Mouse (Mus musculus): Measurements from ENCODE around the gene H2-Eb1.
"Not testable (repeated sequence)": the region's sequence is repeated elsewhere in the genome, so short reads cannot be mapped to it uniquely, and the experiment has no call there.

H2-Eb1 gene

DNA sequence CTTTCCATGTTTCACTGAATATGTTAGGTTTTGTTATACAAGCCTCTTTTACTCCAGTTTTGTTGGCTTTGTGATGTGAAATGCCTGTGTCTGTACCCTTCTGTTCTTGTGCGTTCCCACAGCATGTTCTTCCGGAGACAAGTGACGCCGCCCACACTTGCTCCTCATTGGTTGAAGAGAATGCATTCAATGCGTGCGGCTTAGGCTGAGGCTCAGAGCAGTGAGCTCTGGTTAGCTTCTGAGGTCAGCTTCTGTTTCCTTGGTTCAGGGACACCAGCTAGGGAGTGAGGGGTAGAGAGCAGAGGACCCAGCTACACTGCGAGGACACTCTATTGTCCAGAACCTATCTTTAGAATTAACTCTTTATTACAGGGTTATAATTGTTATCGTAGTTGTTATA lies 14.1 kb upstream of the H2-Eb1 start:
- DNase-seq (ENCODE audit: low read depth): peak; percentile 92

- no peak for DNase-seq (ENCODE audit: low read depth)
These were observed 13.1 kb upstream of the H2-Eb1 start for GRCm38 (mm10) chr17:34292570-34292969.

- peak; percentile 37 for DNase-seq (ENCODE audit: low read depth)
These were observed 12.1 kb upstream of the H2-Eb1 start for GRCm38 (mm10) chr17:34293533-34293932.

DNA sequence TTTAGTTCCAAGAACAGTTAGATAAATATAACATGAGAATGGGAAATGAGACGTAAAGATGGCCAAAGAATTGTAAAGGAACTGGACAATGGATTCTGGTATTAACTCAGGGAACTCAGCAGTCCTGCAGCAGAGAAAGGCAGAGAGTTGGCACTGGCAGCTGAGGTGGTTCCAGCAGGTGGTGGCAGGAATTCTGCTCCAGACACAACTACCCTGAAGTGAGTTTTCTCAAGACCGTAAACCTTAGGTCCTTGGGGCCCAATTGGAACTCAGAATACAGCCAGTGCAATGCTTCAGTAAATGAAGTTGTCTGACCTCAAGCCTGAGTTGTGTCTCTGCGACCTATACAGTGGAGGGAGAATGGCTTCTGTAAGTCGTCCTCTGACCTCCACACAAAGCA lies 11.4 kb upstream of the H2-Eb1 start:
- DNase-seq (ENCODE audit: low read depth): no peak

DNA sequence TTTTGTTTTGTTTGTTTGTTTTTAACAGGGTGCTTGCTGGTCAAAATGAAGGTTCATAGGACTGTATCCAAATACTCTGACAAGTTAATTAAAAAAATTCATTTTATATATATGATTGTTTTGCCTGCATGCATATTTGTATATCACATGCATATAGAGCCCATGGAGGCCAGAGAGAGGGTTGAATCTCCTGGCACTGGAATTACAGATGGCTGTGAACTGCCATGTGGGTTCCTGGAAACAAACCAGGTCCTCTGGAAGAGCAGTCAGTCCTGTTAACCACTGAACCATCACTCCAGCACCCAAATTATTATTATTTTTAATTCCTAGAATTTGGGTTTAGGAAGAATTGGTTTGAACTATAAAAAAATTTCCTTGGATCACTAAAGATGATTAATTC lies 10.4 kb upstream of the H2-Eb1 start:
- no peak for DNase-seq (ENCODE audit: low read depth)

- DNase-seq (ENCODE audit: low read depth): peak; percentile 88
These were observed 9.5 kb upstream of the H2-Eb1 start for GRCm38 (mm10) chr17:34295891-34296794.

- DNase-seq (ENCODE audit: low read depth): no peak
These were observed 6.3 kb upstream of the H2-Eb1 start for GRCm38 (mm10) chr17:34299356-34299755.

GRCm38 (mm10) chr17:34300071-34300470 lies 5.6 kb upstream of the H2-Eb1 start:
- no peak for DNase-seq (ENCODE audit: low read depth)

DNA sequence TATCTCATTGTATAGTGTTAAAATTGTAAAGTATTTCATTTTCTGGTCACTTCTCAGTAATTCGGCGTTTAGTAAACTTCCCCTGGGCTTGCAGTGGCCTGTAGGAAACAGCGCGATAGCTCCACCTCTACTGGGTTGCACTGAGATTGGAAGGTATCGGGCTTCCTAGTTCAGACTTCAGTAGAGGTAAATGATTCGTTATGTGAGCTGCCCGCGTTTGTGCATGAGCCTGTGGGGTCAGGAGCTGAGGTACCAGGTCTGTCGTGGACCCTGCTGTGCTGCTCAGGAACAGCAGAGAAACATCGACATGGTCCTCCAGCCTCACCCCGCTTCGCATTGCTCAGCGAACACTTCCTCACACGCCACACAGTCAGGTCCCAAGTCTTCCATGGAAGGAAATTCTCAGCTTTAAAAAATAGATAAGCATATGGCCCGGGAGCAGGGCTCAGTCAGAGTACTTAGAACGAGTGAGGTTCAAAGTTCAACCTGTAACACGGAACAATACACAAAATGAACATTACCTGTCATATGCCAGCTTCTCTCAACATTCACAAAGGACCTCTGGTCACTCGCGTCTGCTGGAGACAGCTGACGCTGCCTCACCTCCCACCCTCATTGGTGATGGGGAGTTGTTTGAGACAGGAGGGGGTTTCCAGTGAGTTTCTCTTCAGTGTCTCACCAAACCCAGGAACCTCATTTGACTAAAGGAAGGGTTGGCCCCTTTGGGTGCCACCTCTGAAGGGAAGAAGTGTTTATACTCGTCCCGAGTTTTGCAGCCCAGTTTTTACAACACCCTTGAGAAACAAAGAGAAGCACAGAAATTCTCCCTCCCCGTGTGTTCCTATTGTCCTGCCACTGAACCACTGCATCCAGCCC lies 4.7 kb upstream of the H2-Eb1 start:
- DNase-seq (ENCODE audit: low read depth): no peak

DNA sequence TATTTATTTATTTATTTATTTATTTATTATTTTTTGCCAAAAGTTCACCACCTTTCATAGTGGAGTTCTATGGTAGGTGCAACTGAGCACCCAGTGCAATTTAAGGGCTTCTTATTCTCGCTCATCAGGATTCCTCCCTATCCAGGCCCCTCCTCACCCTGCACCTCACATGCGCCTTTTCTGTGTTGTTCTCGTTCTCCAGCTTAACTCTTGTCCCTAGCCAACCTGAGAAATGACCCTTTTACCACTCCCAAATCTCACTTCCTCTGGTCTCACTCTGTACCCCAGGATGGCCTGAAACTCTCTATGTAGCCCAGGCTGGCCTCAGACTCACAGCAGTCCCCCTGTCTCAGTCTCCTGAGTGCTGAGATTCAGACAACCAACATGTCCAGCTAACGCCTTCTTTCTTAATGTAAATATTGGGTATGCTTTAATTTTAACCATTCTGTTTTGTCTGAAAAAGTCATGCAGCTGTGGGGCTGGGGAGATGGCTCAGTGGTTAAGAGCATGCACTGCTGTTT lies 3.9 kb upstream of the H2-Eb1 start:
- no peak for DNase-seq (ENCODE audit: low read depth)

- no peak for DNase-seq (ENCODE audit: low read depth)
These were observed 1.9 kb upstream of the H2-Eb1 start for GRCm38 (mm10) chr17:34303789-34304188.

GRCm38 (mm10) chr17:34304751-34305150 lies 916 bp upstream of the H2-Eb1 start:
- DNase-seq (ENCODE audit: low read depth): peak; percentile 89

- no peak for DNase-seq (ENCODE audit: low read depth)
These were observed 740 bp downstream of the H2-Eb1 start for GRCm38 (mm10) chr17:34306407-34306806.

- DNase-seq (ENCODE audit: low read depth): no peak
These were observed 1.5 kb downstream of the H2-Eb1 start for GRCm38 (mm10) chr17:34307216-34307615.

DNA sequence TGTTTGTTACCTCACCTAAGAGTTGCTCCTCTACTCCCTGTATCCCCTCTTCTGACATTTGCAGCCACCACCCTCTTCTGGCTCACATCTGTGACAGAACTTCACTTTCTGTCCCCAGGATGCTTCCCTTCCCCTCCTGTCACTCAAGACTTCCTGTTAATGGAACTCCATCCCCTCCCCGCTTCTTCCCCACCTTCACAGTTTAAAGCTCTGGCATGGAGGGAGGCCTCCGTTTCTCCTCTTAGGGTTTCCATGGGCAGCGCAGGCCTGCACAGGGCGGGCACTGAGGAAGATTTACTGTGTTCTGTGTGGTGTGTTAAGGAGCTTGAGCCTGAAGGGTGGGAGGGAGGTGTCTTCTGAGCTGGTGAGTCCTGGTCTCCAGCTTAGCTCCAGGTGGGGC lies 2.5 kb downstream of the H2-Eb1 start:
- DNase-seq (ENCODE audit: low read depth): no peak

GRCm38 (mm10) chr17:34309225-34309624 lies 3.6 kb downstream of the H2-Eb1 start:
- DNase-seq (ENCODE audit: low read depth): no peak

- DNase-seq (ENCODE audit: low read depth): peak; percentile 74
These were observed 4.2 kb downstream of the H2-Eb1 start for GRCm38 (mm10) chr17:34309683-34310385.

DNA sequence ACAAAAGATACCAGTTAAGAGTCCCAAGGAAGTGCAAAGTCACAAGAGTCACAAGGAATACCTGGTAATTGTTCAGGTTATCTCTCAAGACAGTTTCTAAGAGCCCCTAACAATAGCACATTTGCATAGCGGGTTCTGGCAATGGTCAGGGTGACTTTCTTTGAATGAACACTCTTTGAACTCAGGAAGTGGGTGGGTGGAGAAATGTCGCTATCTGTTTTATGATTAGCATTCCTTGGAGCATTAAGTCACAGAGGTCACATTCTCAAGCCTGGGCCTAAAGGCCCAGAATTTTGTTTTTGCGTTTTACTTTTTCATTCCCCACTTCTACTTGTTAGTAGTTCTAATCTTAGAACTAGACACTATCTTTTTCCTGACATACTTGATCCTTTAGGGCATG lies 4.9 kb downstream of the H2-Eb1 start:
- DNase-seq (ENCODE audit: low read depth): not testable (repeated sequence)

DNA sequence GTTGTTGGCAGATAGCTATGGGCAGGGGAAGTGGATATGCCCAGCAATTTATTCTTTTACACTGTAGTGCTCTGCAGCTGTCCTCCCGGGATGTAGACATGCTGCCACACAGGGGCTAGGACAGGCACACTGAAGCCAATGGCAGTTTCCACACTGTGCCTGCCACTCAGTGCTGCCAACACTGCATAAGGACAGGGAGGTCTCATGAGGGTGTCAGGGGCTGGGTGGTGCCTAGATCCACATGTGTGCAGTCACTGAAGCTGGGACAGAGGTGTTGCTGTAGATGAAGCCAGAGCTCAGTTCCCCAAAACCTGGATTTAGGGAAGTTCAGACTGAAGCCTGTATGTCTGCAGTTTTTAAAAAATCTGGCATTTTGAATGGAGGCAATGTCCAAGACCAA lies 6.5 kb downstream of the H2-Eb1 start:
- DNase-seq (ENCODE audit: low read depth): no peak

- DNase-seq (ENCODE audit: low read depth): peak; percentile 88
These were observed 7.7 kb downstream of the H2-Eb1 start for GRCm38 (mm10) chr17:34313393-34313792.

DNA sequence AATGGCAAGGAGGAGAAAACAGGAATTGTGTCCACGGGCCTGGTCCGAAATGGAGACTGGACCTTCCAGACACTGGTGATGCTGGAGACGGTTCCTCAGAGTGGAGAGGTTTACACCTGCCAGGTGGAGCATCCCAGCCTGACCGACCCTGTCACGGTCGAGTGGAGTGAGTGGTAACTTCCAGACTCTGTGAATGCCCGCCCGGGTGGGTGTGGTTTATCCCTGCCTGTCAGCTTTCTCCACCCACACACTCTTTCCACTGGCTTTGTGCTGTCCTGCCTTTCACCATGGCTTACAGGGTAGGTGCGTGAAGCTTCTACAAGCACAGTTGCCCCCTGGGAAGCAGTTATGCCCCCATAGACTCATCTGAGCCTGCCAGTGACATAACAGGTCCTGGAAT lies 8.6 kb downstream of the H2-Eb1 start:
- no peak for DNase-seq (ENCODE audit: low read depth)

DNA sequence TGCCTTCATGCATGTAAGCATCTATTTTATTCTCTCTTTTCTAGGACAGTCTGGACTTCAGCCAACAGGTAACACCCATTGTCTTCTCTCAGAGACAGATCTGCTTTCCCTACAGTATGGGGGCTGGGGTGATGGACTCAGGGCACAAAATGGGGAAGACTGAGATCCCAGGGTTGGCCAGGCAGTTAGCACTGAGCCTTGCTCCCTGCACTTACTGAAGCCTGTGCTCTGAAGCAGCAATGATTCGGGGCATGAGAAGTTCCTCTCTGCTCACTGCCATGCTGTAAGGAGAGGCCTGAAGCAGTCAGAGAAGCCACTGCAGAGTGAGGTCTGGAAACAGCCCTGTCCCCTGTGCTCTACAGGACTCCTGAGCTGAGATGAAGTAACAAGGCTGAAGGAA lies 9.8 kb downstream of the H2-Eb1 start:
- no peak for DNase-seq (ENCODE audit: low read depth)

Data from naive thymus-derived CD4-positive, alpha-beta T cell, adult 2 months (primary cell).